Mouse (Mus musculus): ENCODE results near the gene Mpp4.

GRCm38 (mm10) chr1:59128879-59129278 lies 34.3 kb downstream of the Mpp4 start:
- no peak for TF ChIP-seq CTCF (IDR thresholded peaks at IDR 0.05; ENCODE audit: low read depth)
- TF ChIP-seq EP300 (IDR thresholded peaks at IDR 0.05; ENCODE audit: low read depth) = no peak
